Comparison of ENCODE assay signal across 26 mouse cellular contexts in genomic region chr15:62374641-62375040, GRCm38 (mm10).
"Had no signal": no experiment of that assay in that cellular context is flagged by ENCODE, and none has a peak within 500 bp of the region (broad histone marks: within the 10 kb centered on the region; RNA-seq: fewer than 3 reads in every experiment).

No protein-coding gene starts in this region.

- DNase-seq: cerebellum, adult 9-11 months; cerebellum, postnatal 10 days; cerebellum, postnatal 14 days; cerebellum, postnatal 25 days; cerebellum, postnatal 36 days; embryo, embryonic 11 days; forebrain, postnatal 0 days; gastrocnemius, adult 2 months; gastrocnemius, postnatal 10 days; gastrocnemius, postnatal 14 days; gastrocnemius, postnatal 25 days; gastrocnemius, postnatal 36 days; heart, adult 11 months; heart, adult 18-20 months; heart, adult 2 months had no signal

- H3K9me3 ChIP-seq: embryonic facial prominence, embryonic 10.5 days; embryonic facial prominence, embryonic 12.5 days; embryonic facial prominence, embryonic 13.5 days; embryonic facial prominence, embryonic 15.5 days; forebrain, embryonic 10.5 days; forebrain, embryonic 12.5 days; forebrain, embryonic 13.5 days; forebrain, embryonic 15.5 days had no signal

- H3K4me1 ChIP-seq: embryonic facial prominence, embryonic 10.5 days; embryonic facial prominence, embryonic 12.5 days; embryonic facial prominence, embryonic 13.5 days; embryonic facial prominence, embryonic 15.5 days; forebrain, embryonic 10.5 days; forebrain, embryonic 12.5 days; forebrain, embryonic 13.5 days; forebrain, embryonic 15.5 days had no signal

- H3K4me2 ChIP-seq: embryonic facial prominence, embryonic 12.5 days; embryonic facial prominence, embryonic 13.5 days; embryonic facial prominence, embryonic 15.5 days; forebrain, embryonic 12.5 days; forebrain, embryonic 13.5 days; forebrain, embryonic 15.5 days had no signal

- H3K27ac ChIP-seq: embryonic facial prominence, embryonic 10.5 days; embryonic facial prominence, embryonic 12.5 days; embryonic facial prominence, embryonic 13.5 days; embryonic facial prominence, embryonic 15.5 days; forebrain, embryonic 10.5 days; forebrain, embryonic 12.5 days; forebrain, embryonic 13.5 days; forebrain, embryonic 15.5 days; gastrocnemius, adult 2 months; heart, adult 2 months had no signal

- H3K27me3 ChIP-seq: embryonic facial prominence, embryonic 12.5 days; embryonic facial prominence, embryonic 13.5 days; embryonic facial prominence, embryonic 15.5 days; forebrain, embryonic 12.5 days; forebrain, embryonic 13.5 days; forebrain, embryonic 15.5 days had no signal

- H3K36me3 ChIP-seq: embryonic facial prominence, embryonic 10.5 days; embryonic facial prominence, embryonic 12.5 days; embryonic facial prominence, embryonic 13.5 days; embryonic facial prominence, embryonic 15.5 days; forebrain, embryonic 10.5 days; forebrain, embryonic 12.5 days; forebrain, embryonic 15.5 days had no signal

- H3K4me3 ChIP-seq: embryonic facial prominence, embryonic 10.5 days; embryonic facial prominence, embryonic 12.5 days; embryonic facial prominence, embryonic 13.5 days; embryonic facial prominence, embryonic 15.5 days; erythroblast, embryonic 14.5 days; forebrain, embryonic 10.5 days; forebrain, embryonic 12.5 days; forebrain, embryonic 13.5 days; forebrain, embryonic 15.5 days; gastrocnemius, adult 2 months; heart, adult 2 months had no signal

- ATAC-seq: forebrain, embryonic 13.5 days; forebrain, embryonic 14.5 days; forebrain, embryonic 15.5 days; forebrain, embryonic 16.5 days; forebrain, postnatal 0 days had no signal

- H3K9ac ChIP-seq: embryonic facial prominence, embryonic 12.5 days; embryonic facial prominence, embryonic 13.5 days; embryonic facial prominence, embryonic 15.5 days; forebrain, embryonic 12.5 days; forebrain, embryonic 13.5 days; forebrain, embryonic 15.5 days; forebrain, postnatal 0 days had no signal
